1 mouse cellular context compared by ENCODE assay signal in the genomic region with DNA sequence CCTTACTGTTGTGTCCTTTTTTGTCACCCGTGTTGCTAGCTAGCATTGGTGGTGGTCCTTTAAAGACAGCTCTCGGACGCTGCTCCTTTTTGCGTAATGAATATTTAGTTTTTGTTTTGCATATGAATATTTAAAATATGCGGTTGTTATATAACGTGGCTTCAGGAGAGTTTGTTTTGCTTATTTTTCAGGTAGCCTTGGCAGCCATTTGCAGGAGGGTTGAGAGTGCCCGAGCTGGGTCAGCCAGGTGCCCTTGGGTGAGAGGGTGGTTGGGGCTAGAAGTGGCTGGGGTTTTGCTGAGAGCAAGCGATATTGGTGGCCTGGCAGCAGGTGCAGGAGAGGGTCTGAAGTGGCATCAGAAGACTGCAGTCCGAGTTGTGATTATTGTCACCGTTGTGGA.
TF ChIP-seq lines count a peak whose summit lies in the region.

No protein-coding gene starts in this region.

TF ChIP-seq in MEL, 35 proteins besides CTCF, POLR2A, EP300 and RAD21 (continued from another document):
- no peak for TF ChIP-seq UBTF (IDR thresholded peaks at IDR 0.05; ENCODE audit: borderline replicate concordance, insufficient read depth, low read depth, low read length)
